Mouse (Mus musculus) neural tube, embryonic 14.5 days (tissue): ENCODE measurements at regions not wholly inside any gene's neighbourhood (a gene's known extent, or its start where the extent isn't known, plus 50 kb on each side); places are given as distances from the start of the nearest gene placed in this dataset.
"Not testable (repeated sequence)": the region's sequence is repeated elsewhere in the genome, so short reads cannot be mapped to it uniquely, and the experiment has no call there.

Experiments used
- ATAC-seq: fragments of 200-750 bp; cut with Nextera tagmentation; 2 replicates; pipeline ENCODE4 v1.8.0; 2017; ENCODE audit warnings: low read depth, mild to moderate bottlenecking, moderate TSS enrichment, moderate library complexity
- H3K27ac ChIP-seq: fragments of 300-500 bp; sonication (generic); 2 replicates; pipeline ENCODE4 v1.5.1; 2014; ENCODE audit warnings: low read depth, mild to moderate bottlenecking, control low read depth, low read length, moderate library complexity, mixed read lengths
- H3K27me3 ChIP-seq: fragments of 300-500 bp; sonication (generic); 2 replicates; pipeline ENCODE4 v1.6.1; 2014; ENCODE audit warnings: low read length; ENCODE audit not compliant: control insufficient read depth, insufficient read depth
- H3K36me3 ChIP-seq: fragments of 300-500 bp; sonication (generic); 2 replicates; pipeline ENCODE4 v1.6.1; 2014; ENCODE audit warnings: low read length, mixed read lengths; ENCODE audit not compliant: control insufficient read depth, insufficient read depth
- H3K4me1 ChIP-seq: fragments of 300-500 bp; sonication (generic); 2 replicates; pipeline ENCODE4 v1.6.1; 2014; ENCODE audit warnings: low read length; ENCODE audit not compliant: control insufficient read depth, insufficient read depth
- H3K4me2 ChIP-seq: fragments of 300-500 bp; sonication (generic); 2 replicates; pipeline ENCODE4 v1.6.1; 2014; ENCODE audit warnings: mild to moderate bottlenecking, low read depth, low read length, control low read depth
- H3K4me3 ChIP-seq: fragments of 300-500 bp; sonication (generic); 2 replicates; pipeline ENCODE4 v1.5.1; 2014; ENCODE audit warnings: low read depth, low read length, control low read depth, mixed read lengths
- H3K9ac ChIP-seq: fragments of 300-500 bp; sonication (generic); replicated peaks from 2 replicates; pipeline ENCODE4 v1.6.1; 2014; ENCODE audit warnings: low read depth, mild to moderate bottlenecking, control low read depth, low read length, mixed read lengths
- H3K9me3 ChIP-seq: fragments of 300-500 bp; sonication (generic); 2 replicates; pipeline ENCODE4 v1.6.1; 2016; ENCODE audit warnings: low read length; ENCODE audit not compliant: control insufficient read depth
- WGBS: fragments of 180-500 bp; shearing (Covaris S2); extraction: QIAGEN DNeasy Blood & Tissue Kit; methylation state at CpG from one replicate; pipeline ENCODE4 v1.1.7; 2014; 5-methylcytosine and 5-hydroxymethylcytosine counted together

DNA sequence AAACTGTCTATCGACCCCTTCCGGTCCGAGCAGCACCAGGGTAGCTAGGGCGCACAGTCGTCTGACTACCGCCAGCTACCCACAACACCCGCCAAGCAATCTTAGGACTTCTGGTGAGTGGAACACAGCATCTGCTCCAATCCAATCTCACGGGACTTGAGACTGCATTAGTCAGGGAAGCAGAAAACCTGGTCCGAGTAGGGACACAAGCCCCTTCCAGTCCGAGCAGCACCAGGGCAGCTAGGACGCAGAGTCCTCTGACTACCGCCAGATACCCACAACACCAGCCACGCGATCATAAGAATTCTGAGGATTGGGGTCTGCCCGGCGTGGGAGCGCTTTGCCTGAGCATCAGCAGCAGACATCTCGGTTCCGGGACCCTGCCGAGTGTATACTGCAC, 79.6 kb downstream of the Gm10715 start:
- ATAC-seq, H3K4me2 ChIP-seq, H3K4me1 ChIP-seq, H3K27ac ChIP-seq, H3K4me3 ChIP-seq, H3K9ac ChIP-seq, H3K27me3 ChIP-seq, H3K36me3 ChIP-seq, H3K9me3 ChIP-seq: not testable (repeated sequence)
- WGBS = 92% methylated on average over 20 of the region's 20 CpGs

- H3K27me3 ChIP-seq = no peaks in the 10 kb centered on the region
- H3K9ac ChIP-seq = no peak overlapping the region
- H3K4me3 ChIP-seq = no peak overlapping the region
- H3K27ac ChIP-seq = no peak overlapping the region
- no peaks in the 10 kb centered on the region for H3K36me3 ChIP-seq
- no peaks in the 10 kb centered on the region for H3K4me1 ChIP-seq
- no peak for ATAC-seq
- H3K9me3 ChIP-seq = peaks cover 17% of the 10 kb centered on the region
- H3K4me2 ChIP-seq = no peak overlapping the region
Measured at GRCm38 (mm10) chr9:3161181-3161580, 124.5 kb downstream of the Gm10715 start.

DNA sequence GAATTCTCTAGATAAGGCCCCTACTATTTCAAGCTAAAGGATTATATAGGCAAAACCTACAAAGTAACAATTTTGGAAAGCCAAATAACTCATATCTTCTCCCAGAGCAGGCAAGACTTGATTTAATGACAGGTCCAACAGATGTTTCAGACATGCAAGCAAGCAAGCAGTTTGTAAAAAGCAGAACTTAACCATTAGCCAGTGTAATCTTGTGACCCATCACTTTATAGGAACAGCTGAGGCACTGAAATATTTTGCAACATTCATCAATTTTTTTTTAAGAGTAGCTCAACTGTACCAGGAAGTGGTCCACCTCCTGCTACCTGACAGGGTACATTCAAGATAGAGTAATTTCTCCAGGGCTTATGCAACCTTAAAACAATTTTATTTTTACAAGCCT, 147.7 kb downstream of the Gm10715 start:
- H3K4me2 ChIP-seq = no peak overlapping the region
- no peaks in the 10 kb centered on the region for H3K36me3 ChIP-seq
- H3K4me3 ChIP-seq = no peak overlapping the region
- no peak overlapping the region for H3K27ac ChIP-seq
- no peaks in the 10 kb centered on the region for H3K4me1 ChIP-seq
- H3K9ac ChIP-seq = no peak overlapping the region
- no peaks in the 10 kb centered on the region for H3K27me3 ChIP-seq
- H3K9me3 ChIP-seq = peaks cover 4% of the 10 kb centered on the region; the same call in 1 of the 2 replicates
- ATAC-seq = no peak

DNA sequence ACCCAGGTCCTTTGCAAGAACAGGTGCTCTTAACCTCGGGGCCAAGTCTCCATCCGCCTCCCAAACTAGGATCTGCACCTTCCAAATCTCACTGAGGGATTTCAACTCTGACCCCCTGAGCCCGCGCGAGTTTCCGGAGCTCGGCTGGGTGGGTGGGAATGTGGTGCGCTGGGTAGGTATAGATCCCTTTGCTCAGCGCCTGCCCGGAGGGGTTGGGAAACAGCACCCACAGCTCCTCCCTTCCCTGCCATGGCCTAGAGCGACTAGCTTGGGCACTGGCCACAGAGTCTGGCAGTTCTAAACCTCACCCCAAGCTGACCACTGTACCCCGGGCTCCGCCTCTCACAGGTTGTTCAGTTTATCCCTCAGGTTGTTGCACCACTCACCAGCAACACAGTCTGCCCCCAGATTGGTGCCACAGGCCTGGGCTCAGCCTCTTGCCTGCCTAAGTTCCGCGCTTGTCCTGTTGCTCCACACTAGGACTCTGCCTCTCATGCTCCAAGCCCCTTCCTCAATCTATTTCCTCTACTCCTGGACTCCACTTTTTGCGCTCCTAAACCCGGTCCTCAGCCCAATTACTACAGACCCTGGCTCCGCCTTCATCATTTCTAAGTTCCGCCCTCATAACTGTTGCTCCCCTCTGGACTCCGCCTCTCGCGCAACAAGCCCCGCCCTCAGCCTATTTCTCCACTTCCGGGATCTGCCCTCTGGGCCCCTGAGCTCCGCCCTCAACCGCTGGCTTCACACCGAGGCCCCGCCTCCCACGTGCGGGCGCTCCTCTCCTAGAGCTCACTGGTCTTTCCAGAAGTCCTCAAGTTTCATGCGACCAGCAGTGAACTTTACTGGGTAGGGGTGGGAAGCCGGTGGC, 135.6 kb upstream of the Alkbh8 start:
- H3K4me2 ChIP-seq = no peak overlapping the region
- no peak overlapping the region for H3K4me3 ChIP-seq
- no peaks in the 10 kb centered on the region for H3K36me3 ChIP-seq
- no peaks in the 10 kb centered on the region for H3K4me1 ChIP-seq
- no peak overlapping the region for H3K9ac ChIP-seq
- no peaks in the 10 kb centered on the region for H3K27me3 ChIP-seq
- H3K27ac ChIP-seq = no peak overlapping the region
- ATAC-seq = no peak
- peaks cover 3% of the 10 kb centered on the region; the same call in 1 of the 2 replicates for H3K9me3 ChIP-seq
- 38% methylated on average over 33 of the region's 33 CpGs for WGBS

GRCm38 (mm10) chr9:3200019-3200347, 135.0 kb upstream of the Alkbh8 start:
- not testable (repeated sequence) for ATAC-seq, H3K4me1 ChIP-seq, H3K27me3 ChIP-seq, H3K27ac ChIP-seq, H3K9ac ChIP-seq, H3K36me3 ChIP-seq, H3K4me3 ChIP-seq, H3K9me3 ChIP-seq, H3K4me2 ChIP-seq
- 66% methylated on average over 16 of the region's 16 CpGs for WGBS

DNA sequence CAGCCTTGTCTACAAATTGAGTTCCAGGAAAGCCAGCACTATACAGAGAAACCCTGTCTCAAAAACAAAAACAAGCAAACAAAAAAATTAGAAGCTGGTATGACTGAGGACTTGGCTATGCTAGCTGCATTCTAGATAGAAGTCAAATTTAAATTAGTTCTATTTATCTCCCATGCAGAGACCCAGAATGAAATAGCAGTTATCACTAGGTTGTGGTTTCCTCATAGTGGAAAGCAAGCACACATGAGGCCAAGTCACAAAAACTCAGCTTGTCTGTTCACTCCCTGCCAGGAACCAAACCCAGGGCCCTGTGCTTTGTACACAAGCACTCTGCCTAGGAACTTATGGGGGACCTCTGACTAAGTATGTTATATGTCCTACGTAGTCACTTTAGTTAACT, 126.8 kb upstream of the Alkbh8 start:
- H3K4me2 ChIP-seq, H3K27ac ChIP-seq, H3K36me3 ChIP-seq, H3K9me3 ChIP-seq, H3K27me3 ChIP-seq, ATAC-seq, H3K4me1 ChIP-seq, H3K4me3 ChIP-seq, H3K9ac ChIP-seq: not testable (repeated sequence)
- WGBS = 100% methylated on average over 1 of the region's 1 CpGs

GRCm38 (mm10) chr9:3258396-3259300, 76.3 kb upstream of the Alkbh8 start:
- Histone ChIP-seq H3K4me3 (no peak overlapping the region), H3K4me1 (no peaks in the 10 kb centered on the region), H3K27me3 (no peaks in the 10 kb centered on the region), H3K9ac (no peak overlapping the region), H3K36me3 (no peaks in the 10 kb centered on the region), H3K27ac (no peak overlapping the region), H3K9me3 (peaks cover 14% of the 10 kb centered on the region; the same call in 1 of the 2 replicates), H3K4me2 (no peak overlapping the region)
- 74% methylated on average over 10 of the region's 10 CpGs for WGBS
- peak; percentile 99 for ATAC-seq

DNA sequence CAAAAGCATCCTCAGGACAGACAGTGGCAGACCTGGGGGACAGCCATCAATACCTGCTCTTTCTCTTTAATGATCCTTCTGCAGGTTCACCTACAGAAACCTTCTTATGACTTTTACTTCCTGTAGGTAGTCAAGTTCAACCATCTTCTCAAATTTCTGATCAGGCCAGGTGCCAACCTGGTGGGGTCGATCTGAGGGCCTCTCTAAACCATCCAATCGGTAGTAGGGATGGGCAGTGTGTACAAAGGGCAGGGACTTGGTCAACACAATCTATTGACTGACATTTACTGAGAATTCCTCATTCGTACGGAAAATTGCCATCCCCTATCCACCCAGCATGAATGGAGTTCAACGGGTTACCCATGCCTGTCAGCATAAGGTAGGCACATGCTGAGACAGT, 74.8 kb upstream of the Alkbh8 start:
- H3K27me3 ChIP-seq = no peaks in the 10 kb centered on the region
- H3K4me1 ChIP-seq = no peaks in the 10 kb centered on the region
- H3K9ac ChIP-seq = no peak overlapping the region
- no peak overlapping the region for H3K4me2 ChIP-seq
- no peak overlapping the region for H3K27ac ChIP-seq
- no peak for ATAC-seq
- H3K36me3 ChIP-seq = no peaks in the 10 kb centered on the region
- H3K4me3 ChIP-seq = no peak overlapping the region
- peaks cover 15% of the 10 kb centered on the region; the same call in 1 of the 2 replicates for H3K9me3 ChIP-seq
- WGBS = 73% methylated on average over 5 of the region's 5 CpGs

- no peaks in the 10 kb centered on the region for H3K4me1 ChIP-seq
- peaks cover 15% of the 10 kb centered on the region; the same call in 1 of the 2 replicates for H3K9me3 ChIP-seq
- H3K27ac ChIP-seq = no peak overlapping the region
- H3K27me3 ChIP-seq = no peaks in the 10 kb centered on the region
- WGBS = 90% methylated on average over 2 of the region's 2 CpGs
- ATAC-seq = no peak
- H3K4me3 ChIP-seq = no peak overlapping the region
- H3K36me3 ChIP-seq = no peaks in the 10 kb centered on the region
- no peak overlapping the region for H3K9ac ChIP-seq
- H3K4me2 ChIP-seq = no peak overlapping the region
Measured at GRCm38 (mm10) chr9:3260860-3261259, 74.1 kb upstream of the Alkbh8 start.
